Mouse (Mus musculus) mesoderm, embryonic 11.5 days (tissue): Measurements from ENCODE around the gene Clasp2.
"Not testable (repeated sequence)": the region's sequence is repeated elsewhere in the genome, so short reads cannot be mapped to it uniquely, and the experiment has no call there.

ENCODE experiments used
- DNase-seq: peaks from one replicate; pipeline ENCODE4 v3.0.0-alpha.2; 2012; ENCODE audit warnings: low read depth, low spot score

The Clasp2 gene

DNA sequence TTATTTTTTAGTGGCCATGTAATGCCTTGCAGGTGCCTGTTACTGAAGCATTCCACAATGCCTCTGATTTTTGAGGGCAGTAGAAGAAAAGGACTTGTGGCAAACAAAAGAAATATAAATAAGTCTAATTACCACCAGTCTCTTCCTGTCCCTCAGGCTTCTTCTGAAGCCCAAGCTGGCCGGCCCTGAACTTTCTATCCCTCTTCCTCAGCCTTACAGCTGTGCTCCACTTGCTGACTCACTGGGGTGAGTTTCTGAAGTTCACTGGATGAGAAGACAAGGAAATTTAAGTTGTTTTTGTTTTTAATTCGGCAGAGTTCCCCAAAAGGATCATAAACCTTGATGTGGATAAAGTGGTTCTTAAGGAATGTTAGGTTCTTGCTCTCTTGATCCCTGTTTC is 74.6 kb downstream of the Clasp2 start:
- no peak for DNase-seq

DNA sequence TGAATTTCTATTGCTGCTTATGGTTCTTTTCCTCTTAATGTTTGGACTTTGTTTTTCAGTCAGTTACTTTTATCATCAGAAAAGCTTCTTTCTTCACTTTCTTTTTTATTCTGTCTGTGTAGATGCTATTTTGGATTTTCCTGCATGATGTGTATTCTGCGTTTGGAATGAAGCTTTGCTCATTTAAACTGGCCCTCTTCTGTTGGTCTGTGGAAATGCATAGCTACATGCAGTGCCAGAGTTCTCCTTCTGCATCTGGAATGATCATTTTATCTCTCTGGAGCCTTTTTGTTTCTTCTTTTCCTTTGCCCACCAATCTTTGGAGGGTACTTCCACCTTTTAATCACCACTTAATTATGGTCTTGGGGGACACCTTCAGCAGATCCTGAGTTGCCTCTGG is 80.9 kb downstream of the Clasp2 start:
- DNase-seq: no peak

DNA sequence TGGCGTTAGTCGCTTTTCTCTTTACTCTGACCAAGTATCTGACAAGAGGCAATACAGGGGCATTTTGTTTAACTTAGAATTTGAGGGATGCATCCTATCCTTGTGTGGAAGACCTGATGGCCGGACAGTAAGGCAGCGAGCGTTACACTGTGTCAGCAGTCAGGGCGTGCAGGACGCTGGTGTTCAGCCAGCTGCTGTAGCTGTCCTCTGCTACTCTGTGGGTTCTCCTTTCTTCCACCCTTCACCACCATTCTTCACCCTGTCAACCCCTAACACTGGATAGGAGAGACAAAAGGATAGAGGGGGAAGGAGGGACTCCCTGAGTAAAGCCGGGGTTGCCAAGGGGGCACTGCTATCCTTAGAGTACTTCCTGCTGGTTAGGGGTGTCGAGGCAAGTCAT is 87.4 kb downstream of the Clasp2 start:
- DNase-seq: no peak

DNA sequence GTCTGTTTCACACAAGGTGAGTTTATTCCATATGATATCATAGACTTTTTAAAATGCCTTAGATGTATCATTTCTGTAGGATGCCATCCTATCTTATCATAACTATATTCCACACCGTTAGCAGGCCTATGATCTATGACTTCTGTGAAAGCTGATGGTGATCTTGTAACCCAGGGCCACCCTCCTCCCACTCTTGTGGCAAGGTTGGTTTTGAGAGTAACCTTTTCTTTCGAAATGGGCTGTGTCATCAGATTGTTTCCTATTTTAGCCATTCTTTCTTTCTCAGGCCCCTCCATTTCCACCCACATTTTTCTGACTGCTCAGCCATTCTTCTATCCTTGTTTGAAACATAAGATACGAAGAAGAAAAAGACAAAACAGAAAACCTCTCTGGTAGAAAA is 88.9 kb downstream of the Clasp2 start:
- DNase-seq: no peak

DNA sequence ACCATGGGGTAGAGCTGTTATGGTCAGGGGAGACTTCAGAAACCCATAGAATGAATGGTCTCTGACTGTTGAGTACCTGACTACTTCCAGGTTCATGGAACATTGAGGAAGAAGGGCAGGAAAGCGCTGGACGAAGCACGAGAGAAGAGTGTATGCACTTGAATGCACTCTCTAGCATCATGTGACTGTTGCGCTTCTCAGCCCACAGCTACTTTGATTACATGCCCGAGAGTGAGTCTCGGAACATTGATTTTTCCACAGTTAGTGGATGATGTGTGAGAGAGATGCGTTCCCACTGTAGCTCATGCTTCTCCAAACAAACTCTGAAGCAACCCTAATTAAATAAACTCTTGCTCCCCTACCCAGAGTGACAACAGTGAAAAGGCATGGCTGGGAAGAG is 92.2 kb downstream of the Clasp2 start:
- no peak for DNase-seq

DNA sequence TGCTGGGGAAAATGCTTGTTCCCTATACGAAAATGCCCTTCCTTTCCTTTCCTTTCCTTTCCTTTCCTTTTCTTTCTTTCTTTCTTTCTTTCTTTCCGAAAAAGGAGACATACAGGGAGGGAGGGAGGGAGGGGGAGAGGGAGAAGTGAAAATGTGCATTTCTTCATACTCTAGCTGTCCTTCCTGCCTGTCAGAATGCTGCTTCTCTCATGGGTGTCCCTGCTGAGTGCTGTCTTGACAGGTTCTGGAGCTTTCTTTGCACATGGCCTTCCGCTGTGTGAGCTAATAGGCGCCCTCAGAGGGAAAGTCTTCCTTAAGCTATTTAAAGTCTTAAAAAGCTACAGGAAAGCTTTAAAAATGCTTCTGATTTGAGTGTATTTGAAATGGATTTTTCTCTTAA is 95.7 kb downstream of the Clasp2 start:
- DNase-seq: no peak

DNA sequence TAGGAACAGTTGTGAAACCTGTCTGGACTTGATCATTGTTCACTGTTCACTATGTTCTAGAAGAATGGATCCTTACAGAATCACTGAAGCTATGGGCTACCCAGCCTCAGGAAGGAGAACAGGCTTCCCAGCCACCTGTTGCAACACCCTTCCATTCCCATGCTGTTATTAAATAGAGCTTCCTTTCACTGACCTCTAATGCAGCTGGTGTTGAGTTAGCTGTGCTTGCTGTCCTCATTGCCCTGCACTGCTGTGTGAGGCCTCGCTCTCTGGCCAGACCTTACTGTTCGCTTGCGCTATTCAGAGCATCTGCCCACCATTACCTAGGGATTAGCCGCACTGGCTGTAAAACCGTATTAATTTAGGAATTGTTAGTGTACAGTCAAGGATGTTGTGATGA is 96.2 kb downstream of the Clasp2 start:
- no peak for DNase-seq

DNA sequence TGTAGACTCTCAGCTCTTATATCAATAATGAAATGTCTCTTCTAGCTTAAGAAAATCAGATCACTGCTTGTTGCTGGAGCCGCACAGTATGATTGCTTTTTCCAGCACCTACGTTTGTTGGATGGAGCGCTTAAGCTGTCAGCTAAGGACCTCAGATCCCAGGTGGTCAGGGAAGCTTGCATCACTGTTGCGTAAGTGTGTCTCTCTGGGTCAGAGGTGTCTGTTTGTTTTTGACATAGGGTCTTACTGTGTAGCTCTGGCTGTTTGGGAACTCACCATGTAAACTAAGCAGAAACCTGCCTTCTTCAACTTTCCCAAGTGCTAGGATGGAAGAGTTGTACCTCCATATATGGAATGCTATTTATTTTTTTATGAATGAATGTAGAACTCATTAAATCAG is 102.8 kb downstream of the Clasp2 start:
- DNase-seq: no peak

DNA sequence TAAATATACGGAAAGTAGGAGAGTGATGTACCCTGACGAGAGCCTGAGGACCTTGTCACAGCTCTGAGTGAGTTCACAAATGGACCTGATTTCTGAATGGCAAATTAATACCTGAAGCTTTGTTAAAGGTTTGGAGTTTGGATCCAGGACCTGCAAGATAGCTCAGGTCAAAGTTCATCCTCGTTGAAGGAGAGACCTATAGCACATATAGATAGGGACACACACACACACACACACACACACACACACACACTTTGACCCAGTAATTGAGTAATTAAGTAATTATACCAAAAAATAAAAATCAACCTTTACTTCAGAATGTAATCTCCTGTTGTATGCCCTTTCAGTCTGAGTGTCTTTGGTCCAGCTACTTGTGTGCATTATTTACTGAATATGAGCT is 114.2 kb downstream of the Clasp2 start:
- DNase-seq: no peak

DNA sequence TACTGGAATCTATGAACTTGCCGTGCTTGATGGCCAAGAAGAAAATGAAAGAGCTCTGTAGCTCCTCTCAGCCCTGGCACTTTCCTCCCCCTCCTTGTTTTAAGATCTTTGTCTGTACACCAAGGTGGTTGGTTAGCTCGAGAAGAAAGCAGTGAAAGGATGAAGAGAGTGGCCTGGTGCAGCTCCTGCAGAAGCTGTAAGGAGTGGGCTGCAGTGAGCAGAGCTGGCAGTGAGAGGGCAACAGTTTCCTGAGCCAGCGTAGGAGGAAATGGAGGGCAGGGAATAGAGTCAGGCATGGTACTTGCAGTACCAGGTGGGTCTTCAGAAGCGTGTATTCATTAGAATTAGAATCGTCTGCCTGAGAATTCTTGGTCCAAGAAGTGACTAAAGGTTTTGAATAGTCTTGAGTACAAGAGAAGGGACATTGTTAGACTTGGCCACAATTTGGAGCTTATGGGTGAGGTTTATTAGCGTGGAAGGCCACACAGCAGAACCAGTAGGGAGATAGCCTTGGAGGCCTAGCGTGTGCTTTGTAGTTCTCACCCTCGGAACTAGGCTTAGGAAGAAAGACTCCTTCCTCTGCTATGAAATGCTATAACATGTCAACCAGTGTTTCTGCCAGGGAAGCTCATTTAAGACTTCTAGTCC is 116.1 kb downstream of the Clasp2 start:
- no peak for DNase-seq

DNA sequence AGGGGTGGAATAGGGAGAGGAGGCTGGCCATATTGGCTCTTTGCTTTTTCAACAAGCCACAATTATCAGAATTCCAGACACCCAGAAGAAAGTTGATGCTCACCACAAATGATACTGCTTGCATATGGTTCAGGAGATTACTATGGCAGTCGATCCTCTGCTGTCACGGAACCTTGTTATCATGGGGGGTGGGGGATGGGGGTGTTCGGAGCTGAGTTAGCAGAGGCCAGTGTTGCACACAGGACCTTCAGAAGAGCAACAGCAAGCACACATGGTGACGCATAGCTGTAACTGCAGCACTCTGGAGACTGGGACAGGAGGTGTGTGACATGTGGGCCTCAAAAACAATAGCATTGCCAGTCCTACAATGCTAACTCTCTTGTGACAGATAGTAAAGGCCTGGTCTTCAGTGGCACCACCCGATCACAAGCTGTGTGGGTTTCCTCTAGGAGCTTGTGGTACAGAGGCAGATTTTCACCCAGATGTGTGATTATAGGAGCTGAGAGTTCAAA is 116.7 kb downstream of the Clasp2 start:
- no peak for DNase-seq

DNA sequence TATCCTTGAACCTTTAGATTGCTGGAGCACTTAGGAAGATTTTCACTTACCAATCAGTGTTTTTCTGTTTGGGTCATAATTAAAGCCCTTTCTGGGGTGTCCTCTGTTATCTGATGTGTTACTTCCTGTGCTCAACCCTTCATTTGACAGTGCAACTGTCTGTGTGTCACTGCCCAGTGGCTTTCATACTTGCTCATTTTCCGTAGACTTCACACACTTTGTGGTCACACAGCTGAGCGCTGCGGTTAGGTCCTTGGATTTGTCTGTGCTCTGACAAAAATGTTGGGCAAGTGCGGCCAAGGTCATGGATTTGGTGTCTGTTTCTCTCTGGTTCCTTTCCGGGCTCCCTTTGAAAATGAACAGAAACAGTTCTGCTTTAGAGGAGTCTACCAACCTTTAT is 118.1 kb downstream of the Clasp2 start:
- no peak for DNase-seq

DNA sequence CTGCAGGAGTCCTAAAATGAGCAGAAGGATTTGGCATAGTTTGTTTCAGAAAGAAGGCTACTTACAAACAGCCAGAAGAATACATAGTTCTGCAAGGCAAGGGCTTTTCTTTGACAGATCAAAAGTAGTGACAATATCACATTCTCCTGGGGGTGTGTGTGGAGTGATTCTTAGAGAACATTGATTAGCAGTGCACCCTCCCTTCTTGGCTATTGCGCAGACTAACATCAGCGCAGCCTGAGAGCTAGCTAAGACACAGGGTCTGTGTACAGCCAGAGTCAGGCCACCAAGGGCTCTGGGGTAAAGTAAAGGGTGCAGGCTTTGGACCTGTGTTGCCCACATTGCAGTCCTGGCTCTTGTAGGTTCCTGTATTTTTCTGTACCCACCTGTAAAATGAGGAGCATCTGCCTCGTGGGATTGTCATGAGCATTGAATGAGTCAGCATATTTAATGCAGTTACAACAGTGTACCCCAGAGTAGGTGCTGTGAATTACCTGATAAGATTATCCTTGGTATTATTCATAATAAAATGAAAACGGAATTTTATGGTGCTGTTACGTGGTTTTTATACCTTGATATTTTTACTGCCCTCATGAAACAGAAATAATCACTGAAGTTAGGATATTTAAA is 122.2 kb downstream of the Clasp2 start:
- DNase-seq: no peak

DNA sequence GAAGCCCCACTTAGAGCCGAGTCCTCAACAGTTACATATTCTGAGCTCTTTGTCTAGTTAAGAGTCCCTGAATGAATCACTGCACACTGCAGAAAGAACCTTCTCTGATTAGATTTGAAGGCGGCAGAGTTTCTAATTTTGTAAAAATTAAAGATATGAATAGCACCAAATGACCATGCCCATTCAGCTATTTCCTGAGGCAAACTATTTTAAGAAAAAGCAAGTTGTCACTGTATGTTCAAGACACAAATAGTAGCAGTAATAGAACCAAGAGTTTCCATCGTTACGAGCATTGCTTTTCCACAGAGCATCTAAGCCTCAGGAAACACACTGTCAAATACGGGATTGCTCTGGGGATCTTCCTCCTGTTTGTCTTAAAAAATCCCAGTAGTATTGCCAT is 126.7 kb downstream of the Clasp2 start:
- no peak for DNase-seq

DNA sequence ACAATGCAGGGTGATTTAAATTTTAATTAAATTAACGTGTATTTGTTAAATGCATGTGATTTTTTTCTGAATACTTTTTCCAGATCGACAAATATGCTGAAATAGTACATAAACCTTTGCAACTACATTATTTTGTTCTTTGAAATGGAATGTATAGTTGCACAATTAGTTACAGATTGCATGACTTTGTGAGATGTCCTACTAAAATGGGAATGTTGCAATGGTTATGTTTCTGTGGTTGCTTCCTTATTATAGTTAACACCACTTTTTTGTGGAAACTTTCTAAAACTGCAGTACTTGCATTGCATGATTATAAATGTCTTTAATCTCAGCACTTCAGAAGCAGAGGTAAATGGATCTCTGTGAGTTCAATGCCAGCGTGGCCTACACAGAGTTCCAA is 153.6 kb downstream of the Clasp2 start:
- no peak for DNase-seq

DNA sequence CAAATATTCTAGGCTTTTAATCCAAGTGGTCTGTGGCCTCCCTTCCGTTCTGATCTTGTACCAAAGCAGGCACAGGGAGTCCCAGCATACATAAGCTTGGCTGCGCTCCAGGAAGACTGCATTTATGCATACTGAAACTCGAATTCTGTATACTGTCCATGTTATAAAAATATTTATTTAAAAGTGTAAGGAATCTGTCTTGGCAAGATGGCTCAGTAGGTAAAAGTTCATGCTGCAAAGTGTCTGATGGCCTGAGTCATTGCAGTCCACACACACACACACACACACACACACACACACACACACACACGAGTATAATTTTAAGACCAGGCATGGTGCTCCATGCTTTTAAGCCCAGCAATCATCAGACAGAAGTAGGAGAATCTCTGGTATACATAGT is 161.9 kb downstream of the Clasp2 start:
- DNase-seq: no peak

DNA sequence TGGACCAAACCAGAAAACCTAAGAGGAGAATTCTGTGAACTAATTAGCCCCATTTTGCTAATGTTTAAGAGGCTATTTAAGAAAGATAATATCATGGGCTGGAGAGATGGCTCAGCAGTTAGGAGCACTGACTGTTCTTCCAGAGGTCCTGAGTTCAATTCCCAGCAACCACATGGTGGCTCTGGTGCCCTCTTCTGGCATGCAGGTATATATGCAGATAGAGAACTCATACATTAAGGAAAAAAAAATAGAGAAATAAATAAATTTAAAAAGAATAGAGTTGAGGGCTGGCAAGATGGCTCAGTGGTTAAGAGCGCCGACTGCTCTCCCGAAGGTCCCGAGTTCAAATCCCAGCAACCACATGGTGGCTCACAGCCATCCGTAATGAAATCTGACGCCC is 163.0 kb downstream of the Clasp2 start:
- not testable (repeated sequence) for DNase-seq

DNA sequence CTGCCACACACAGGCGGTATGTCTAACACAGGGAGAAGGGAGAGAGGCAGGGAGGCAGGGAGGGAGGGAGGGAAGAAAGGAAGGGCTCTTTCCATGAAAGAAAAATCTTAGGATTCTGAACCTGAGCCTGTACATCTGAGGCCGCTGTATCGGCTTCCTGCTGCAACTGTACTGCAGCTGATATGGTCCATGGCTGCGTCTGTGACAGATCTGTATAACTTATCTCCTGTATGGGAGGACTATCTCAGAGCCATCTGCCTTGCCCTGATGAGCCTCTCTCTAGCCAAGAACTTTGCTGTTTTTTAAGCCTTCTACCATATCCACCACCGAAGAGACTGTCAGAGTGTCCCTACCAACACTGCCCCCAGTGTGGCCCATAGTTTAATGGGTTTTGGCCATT is 174.5 kb downstream of the Clasp2 start:
- no peak for DNase-seq

DNA sequence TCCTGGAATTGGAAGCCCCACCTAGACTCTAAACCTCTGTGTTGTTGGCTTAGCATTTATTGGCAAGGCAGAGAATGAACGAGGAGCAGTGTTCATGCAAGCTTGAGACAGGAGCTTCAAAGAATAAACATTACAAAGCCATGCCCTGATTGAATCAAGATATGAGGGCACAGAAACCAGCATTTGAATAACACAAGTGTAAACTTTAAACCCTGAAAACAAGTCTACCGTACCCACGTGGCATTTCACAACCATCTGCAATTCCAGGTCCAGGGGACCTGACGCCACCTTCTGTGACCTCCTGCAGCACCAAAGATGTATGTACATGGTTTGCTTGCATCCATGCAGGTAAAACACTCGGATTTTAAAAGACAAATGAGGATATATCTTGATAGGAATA is 181.4 kb downstream of the Clasp2 start:
- DNase-seq: no peak

DNA sequence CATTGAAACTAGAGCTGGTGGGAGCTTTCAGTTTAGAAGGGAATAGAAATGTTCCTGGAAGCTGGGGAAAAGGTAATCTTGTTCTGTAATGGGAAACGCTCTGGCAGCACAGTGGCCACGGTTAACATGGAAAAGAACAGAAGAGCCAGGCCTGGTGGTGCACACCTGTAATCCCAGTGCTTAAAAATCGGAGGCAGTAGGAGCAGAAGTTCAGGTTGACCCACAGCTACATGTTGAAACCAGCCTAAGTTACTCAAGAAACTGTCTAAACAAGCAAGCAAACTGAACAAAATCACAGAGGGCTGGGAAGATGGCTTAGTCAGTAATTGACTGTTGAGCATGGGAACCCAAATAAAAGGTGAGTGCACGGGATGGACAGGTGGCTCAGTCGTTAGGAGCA is 183.6 kb downstream of the Clasp2 start:
- no peak for DNase-seq

DNA sequence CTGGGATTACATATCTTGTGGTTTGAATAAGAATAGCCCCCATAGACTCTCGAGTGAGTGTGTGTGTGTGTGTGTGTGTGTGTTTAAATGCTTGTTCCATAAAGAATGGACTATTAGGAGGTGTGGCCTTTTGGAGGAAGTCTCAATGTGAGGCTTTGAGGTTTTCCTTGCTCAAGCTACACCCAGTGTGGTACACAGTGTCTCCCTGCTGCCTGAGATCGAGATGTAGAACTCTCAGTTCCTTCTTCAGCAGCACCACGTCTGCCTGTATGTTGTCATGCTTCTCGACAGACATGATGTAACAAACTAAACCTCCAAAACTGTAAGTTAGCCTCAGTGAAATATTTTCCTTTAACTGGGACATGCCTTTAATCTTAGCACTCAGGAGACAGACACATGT is 187.3 kb downstream of the Clasp2 start:
- DNase-seq: no peak

DNA sequence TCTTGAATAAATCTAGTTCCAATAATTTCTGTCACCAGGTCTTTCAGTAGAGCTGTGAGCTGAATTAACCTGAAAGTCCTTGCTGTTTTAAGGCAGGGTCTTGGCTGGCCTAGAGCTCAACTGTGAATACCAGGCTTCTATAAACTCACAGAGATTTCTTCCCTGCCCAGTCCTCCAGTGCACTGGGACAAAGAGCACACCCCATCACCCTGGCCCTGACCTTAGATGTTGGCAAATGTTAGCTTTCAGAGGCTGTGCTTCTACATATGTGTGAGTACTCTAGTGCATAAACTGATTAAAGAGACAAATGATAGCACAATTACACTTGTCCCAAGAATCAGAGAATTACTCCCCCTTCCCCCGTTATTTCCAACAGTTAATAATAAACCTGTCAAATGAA is 188.4 kb downstream of the Clasp2 start:
- DNase-seq: no peak

DNA sequence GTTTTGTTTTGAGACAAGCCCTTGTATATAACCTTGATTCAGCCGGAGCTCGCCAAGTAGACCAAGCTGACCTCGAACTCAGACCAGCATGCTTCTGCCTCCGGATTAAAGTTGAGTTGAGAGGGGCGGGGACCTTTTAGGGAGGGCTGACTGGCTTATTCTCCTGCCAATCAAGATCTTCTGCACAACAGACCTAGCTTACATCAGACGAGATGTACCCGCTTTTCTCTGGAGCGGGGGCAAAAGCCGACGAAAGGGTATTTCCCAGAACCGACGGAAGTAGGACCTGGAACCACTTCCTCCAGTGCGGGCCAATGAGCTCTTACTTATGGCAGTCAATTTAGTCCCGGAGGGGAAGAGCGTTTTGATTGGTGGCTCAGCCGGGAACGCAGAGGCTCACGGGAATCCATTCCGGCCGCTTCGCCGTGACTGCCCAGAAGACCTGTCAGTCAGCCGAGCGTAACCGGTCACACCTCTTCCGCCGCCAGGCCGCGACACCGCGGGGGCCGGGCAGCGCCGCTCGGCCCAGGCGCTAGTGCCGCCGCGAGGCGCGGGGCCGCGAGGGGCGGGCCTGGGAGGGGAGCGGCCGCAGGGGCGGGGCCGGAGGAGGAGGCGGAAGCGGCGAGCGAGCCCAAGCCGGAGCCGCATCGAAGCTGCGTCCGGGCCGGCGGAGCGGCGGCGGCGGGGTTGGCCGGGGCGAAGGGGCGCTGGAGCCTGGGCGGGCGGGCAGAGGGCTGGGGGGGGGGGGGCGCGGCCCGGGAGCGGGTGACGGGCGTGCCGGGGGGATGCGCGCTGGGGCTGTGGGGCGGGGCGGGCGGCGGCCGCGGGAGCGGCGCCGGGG is 189.5 kb downstream of the Clasp2 start, which contains the start of gene Ubp1:
Ubp1 (plus strand) TSS at position 401 of the 841 bp plus-strand sequence.
- DNase-seq: peak; percentile 99
